ENCODE assay signal across 24 mouse cellular contexts in genomic region chr8:54114581-54114980, GRCm38 (mm10). TPM values are rescaled to one million over a fixed set of nuclear protein-coding genes. Genes with fewer than 3 reads are reported as not detected.
A peak's percentile ranks its signal among the peaks of the same experiment; 100 is the strongest.
DNase-seq lines count a peak whose midpoint lies in the region; ATAC-seq and TF ChIP-seq lines count a peak whose summit lies in the region.
"Had no signal": no experiment of that assay in that cellular context is flagged by ENCODE, and none has a peak within 500 bp of the region (broad histone marks: within the 10 kb centered on the region; RNA-seq: fewer than 3 reads in every experiment).

No protein-coding gene starts in this region.

- no peak for TF ChIP-seq CTCF in intestine, postnatal 0 days (IDR thresholded peaks at IDR 0.05; ENCODE audit: low read depth)

- H3K4me1 ChIP-seq in heart, embryonic 14.5 days (ENCODE audit: control insufficient read depth in 2 of 2, insufficient read depth in 2 of 2, low read length in 2 of 2): peaks cover 2 to 15% of the 10 kb centered on the region in 2 experiments; a peak in 3 of 4 replicates
- H3K4me1 ChIP-seq in intestine, postnatal 0 days (replicated peaks; ENCODE audit: control insufficient read depth, insufficient read depth, low read length): no peaks in the 10 kb centered on the region
- H3K4me1 ChIP-seq: forebrain, embryonic 15.5 days; megakaryocyte, embryonic 14.5 days; midbrain, embryonic 15.5 days had no signal

- H3K4me3 ChIP-seq in heart, embryonic 14.5 days (ENCODE audit: control insufficient read depth in 1 of 2, insufficient read depth in 1 of 2, low read depth in 1 of 2, low read length in 2 of 2): no peak overlapping the region
- H3K4me3 ChIP-seq in intestine, postnatal 0 days (ENCODE audit: low read depth, low read length): no peak overlapping the region
- H3K4me3 ChIP-seq: forebrain, embryonic 15.5 days; layer of hippocampus, adult 2 months; megakaryocyte, embryonic 14.5 days; midbrain, embryonic 15.5 days had no signal

- H3K9me3 ChIP-seq in heart, embryonic 14.5 days (ENCODE audit: control insufficient read depth, low read length): no peaks in the 10 kb centered on the region
- no peaks in the 10 kb centered on the region for H3K9me3 ChIP-seq in intestine, postnatal 0 days (ENCODE audit: control insufficient read depth)
- H3K9me3 ChIP-seq: forebrain, embryonic 15.5 days; megakaryocyte, embryonic 14.5 days; midbrain, embryonic 15.5 days had no signal

- WGBS in heart, embryonic 14.5 days: 19% methylated on average over 3 of the region's 3 CpGs
- 64% methylated on average over 3 of the region's 3 CpGs for WGBS in intestine, postnatal 0 days

- H3K9ac ChIP-seq in heart, embryonic 14.5 days (ENCODE audit: low read length): no peak overlapping the region
- H3K9ac ChIP-seq in intestine, postnatal 0 days (ENCODE audit: low read depth, low read length): no peak overlapping the region
- H3K9ac ChIP-seq: forebrain, embryonic 15.5 days; midbrain, embryonic 15.5 days had no signal

- H3K4me2 ChIP-seq in heart, embryonic 14.5 days (ENCODE audit: low read length): no peak overlapping the region
- no peak overlapping the region for H3K4me2 ChIP-seq in intestine, postnatal 0 days (replicated peaks; ENCODE audit: low read depth)
- H3K4me2 ChIP-seq: forebrain, embryonic 15.5 days; liver, embryonic 11.5 days; midbrain, embryonic 15.5 days had no signal

- peak overlapping the region; percentile 5 to 26; a peak in 3 of 4 replicates for H3K27ac ChIP-seq in heart, embryonic 14.5 days (replicated peaks in 1 of 2; ENCODE audit: control insufficient read depth in 1 of 2, insufficient read depth in 1 of 2, low read depth in 2 of 2, low read length in 2 of 2)
- H3K27ac ChIP-seq in intestine, postnatal 0 days (ENCODE audit: low read depth, low read length): no peak overlapping the region
- H3K27ac ChIP-seq: forebrain, embryonic 15.5 days; kidney, postnatal 0 days; layer of hippocampus, adult 2 months; midbrain, embryonic 15.5 days had no signal

- no peaks in the 10 kb centered on the region for H3K36me3 ChIP-seq in heart, embryonic 14.5 days (ENCODE audit: control insufficient read depth, insufficient read depth, low read length)
- no peaks in the 10 kb centered on the region for H3K36me3 ChIP-seq in intestine, postnatal 0 days (ENCODE audit: control insufficient read depth, insufficient read depth)
- H3K36me3 ChIP-seq: forebrain, embryonic 15.5 days; midbrain, embryonic 15.5 days had no signal

- H3K27me3 ChIP-seq in heart, embryonic 14.5 days (ENCODE audit: control insufficient read depth, insufficient read depth, low read length): no peaks in the 10 kb centered on the region
- no peaks in the 10 kb centered on the region for H3K27me3 ChIP-seq in intestine, postnatal 0 days (replicated peaks; ENCODE audit: control insufficient read depth, insufficient read depth, low read length)
- H3K27me3 ChIP-seq: forebrain, embryonic 15.5 days; megakaryocyte, embryonic 14.5 days; midbrain, embryonic 15.5 days had no signal

- no peak for ATAC-seq in heart, embryonic 14.5 days (ENCODE audit: insufficient number of reproducible peaks, insufficient read depth, low FRiP score, low read depth)
- no peak for ATAC-seq in intestine, postnatal 0 days
- ATAC-seq: forebrain, embryonic 15.5 days; hindbrain, embryonic 16.5 days; midbrain, embryonic 15.5 days had no signal

- no peak for DNase-seq in heart, adult 18-20 months
- DNase-seq in embryo, embryonic 11 days: peak; percentile 62
- peak; percentile 16 for DNase-seq in fibroblast of lung, adult 2 months (ENCODE audit: low read depth)
- DNase-seq in left cerebral cortex, adult 11 months (ENCODE audit: low spot score): no peak
- no peak for DNase-seq in kidney, postnatal 25 days
- DNase-seq: adrenal gland, adult 2 months; cerebellum, adult 9-10 months; gastrocnemius, postnatal 36 days; heart, postnatal 36 days; kidney, adult 11 months; layer of hippocampus, postnatal 36 days; lung, adult 18-20 months; lung, postnatal 14 days; retina, postnatal 1 day; thymus, postnatal 25 days had no signal

RNA-seq across cellular contexts. Expression of gene Vegfc, which starts 37.2 kb away (rescaled TPM):
- polyA plus RNA-seq in heart, embryonic 14.5 days (2014; fragmentation: Nextera tagmentation; extraction: Ambion mirVana): 20.2 and 20.4 TPM in 2 replicates
- total RNA-seq in heart, adult 18-20 months (2021): 1 to 10 TPM; 3.4 to 4.2 TPM
- 9.1 and 9.2 TPM in 2 replicates for polyA plus RNA-seq in intestine, postnatal 0 days (2015; fragmentation: Nextera tagmentation; extraction: Ambion mirVana)

Comparison
In these comparisons a context has a peak if more than half of its experiments do, and no peak if none do; other contexts are left out.
1. DNase-seq: peak in embryo, embryonic 11 days (single experiment) and fibroblast of lung, adult 2 months (single experiment); none in heart, adult 18-20 months (0 of 2), left cerebral cortex, adult 11 months (single experiment) and kidney, postnatal 25 days (0 of 2).